Mouse (Mus musculus) forelimb bud, embryonic 11.5 days (tissue): ENCODE results near the gene Nlgn1.

Experiments used
- DNase-seq: peaks from one replicate; pipeline ENCODE4 v3.0.0-alpha.2; 2012; ENCODE audit warnings: low read depth, low spot score

Nlgn1 gene

DNA sequence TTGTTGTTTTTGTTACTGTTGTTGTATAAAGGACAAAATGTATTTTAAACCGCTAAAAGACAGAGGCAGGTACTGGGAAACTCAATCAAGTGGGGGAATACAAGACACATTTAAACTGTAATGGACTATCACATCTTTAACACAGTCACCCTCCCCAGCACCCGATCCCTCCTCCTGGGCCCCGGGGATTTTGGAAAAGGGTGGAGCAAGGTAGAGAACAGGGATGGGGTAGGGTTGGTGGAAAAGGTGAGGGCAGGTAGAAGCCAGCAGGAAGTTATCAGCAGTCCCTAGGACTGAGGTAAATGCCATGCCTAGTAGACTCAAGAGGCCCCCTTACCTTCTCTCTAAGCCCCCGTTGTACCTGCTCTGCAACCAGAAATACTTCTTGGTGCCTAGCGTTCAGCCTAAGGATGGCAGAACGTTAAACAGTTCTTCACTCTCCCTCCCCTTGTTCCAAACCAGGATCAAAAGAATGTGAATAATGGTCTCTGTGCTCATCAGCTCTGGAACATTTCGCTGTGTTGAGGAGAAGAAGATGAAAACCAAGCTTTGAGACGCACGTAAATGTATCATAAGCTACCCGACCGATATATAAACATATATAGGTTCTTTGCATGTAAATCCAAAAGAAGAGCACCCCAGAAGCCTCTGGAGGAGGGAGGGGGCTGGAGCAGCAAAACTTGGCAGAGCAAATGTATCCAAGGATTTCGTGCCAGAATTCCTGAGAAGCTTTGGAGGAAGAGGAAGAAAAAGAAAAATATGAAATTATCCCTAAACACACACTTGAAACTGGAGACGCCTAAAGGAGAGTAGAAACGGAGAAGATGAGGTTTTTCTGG lies at the start of gene Nlgn1:
Gene Nlgn1 (minus strand): TSS at position 61 of the 839 bp plus-strand sequence.
- peak; percentile 1 for DNase-seq

DNA sequence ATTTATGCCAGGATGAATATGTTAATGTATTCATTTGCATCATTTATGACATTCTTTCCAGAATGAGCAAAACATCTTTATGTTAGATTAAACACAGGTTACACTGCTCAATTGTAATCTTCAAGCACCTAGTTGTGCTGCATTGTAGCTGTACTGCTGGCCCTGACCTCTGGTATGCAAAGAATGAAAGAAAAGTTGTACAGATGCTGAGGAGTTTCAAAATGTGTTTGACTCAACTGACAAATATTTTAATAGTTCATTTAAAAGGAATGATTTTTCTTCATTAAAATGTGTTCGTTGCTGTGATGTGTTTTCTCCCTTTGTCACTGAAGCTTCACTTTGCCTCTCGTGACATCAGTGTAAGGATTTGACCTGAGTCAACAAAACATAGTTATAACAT lies 46.0 kb upstream of the Nlgn1 start:
- no peak for DNase-seq

GRCm38 (mm10) chr3:26355082-26355481 lies 22.8 kb upstream of the Nlgn1 start:
- DNase-seq, result no peak

- DNase-seq, result no peak
Observed at GRCm38 (mm10) chr3:26354483-26355030, 22.3 kb upstream of the Nlgn1 start.

DNA sequence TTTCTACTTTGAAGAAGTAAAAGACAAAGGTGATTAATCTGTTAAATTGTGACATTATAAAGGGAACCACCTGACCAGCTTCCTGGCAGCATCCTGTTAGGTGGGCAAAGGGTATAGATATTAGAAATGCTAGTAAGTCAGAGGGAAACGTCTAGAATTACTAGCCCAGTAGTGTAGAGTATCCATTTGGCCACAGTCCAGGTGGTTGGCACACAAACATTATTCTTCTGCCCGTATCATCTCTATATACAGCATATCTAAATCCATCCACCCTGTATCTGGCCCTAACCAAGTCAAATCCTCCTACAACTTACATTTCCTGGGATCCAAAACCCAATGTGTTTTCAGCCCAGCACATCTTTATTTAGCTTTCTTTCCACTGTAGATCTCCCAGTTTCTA lies 5.2 kb upstream of the Nlgn1 start:
- no peak for DNase-seq

DNA sequence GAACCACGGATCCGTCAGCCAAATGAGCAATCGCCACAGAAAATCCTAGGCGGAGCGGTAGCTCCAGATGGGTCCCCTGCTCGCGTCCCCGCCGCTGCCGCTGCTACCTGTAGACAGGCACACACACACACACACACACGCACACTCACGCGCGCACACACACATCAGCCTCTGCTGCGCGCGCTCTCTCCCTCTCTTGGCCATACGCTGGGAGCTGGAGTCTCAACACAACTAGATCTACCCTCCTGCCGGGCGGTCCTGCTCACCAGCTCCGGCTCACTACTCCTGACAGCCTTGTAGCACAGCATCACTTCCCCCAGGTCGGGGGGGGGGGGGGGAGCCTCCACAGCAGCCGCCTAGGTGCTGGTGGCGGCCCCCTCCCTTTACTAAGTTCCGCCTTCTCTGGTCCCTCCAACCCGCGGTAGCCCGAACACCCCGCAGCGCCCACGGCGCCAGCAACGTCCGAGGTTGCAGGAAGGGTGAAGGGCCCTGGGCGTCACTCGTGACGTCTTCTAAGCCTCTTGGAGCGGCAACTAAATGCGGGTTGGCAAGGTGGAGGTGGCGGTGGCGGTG lies 1.1 kb upstream of the Nlgn1 start:
- peak; percentile 31 for DNase-seq

DNA sequence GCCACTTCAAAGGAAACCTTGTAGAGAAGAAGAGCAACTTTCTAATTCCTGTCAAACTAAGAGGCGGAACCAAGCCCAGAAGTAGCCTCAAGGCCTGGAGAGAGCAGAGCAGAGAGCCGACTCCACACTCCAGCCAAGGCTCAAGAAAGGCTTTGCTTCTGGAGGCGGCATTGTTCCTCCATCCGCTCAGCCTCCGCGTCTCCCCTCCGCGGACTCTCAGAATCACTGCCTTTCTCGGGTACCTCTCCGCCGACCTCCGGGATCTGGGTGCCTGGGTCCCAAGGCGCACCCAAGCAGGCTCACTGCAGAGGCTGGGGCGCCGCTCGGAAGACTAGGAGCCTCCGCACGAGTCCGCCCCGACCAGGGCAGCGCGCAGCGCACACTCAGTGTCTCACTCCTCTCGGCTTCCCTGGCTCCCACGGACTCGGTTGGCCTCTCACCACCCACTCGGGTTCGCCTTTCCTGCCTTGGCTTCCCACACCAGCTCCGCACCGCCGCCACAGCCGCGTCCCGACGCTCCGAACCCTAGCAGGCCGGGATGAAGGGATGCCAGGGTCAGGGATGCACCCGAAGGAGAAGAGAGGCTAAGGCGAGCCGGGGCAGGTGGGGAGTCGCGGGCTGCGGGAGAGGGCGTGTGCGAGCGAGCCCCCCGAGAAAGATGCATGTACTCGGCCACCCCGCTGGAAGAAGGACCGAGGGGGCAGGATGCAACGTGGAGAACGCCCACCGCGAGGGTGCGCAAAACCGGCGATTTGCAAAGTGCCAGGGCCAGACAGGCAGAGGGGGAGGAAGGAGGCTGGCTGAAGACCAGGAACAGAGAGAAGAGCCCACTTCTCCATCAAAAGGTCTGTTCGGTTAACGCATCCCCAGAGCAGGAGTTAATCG lies 841 bp downstream of the Nlgn1 start:
- peak; percentile 35 for DNase-seq

DNA sequence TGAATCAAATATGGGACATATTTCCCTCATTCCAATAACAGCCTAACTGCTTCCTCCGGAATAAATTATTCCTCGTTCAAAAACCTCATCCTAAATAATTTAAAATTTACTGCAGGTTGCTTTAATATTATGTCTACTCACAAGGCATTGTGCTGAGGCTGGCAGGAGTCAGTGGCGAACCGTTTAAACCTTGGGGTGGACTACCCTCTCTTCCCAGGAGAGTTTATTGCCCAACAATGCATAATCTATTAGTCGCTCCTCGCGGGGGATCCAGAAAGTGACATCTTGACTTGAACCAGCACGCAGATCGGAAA lies 1.4 kb downstream of the Nlgn1 start:
- DNase-seq, result no peak

DNA sequence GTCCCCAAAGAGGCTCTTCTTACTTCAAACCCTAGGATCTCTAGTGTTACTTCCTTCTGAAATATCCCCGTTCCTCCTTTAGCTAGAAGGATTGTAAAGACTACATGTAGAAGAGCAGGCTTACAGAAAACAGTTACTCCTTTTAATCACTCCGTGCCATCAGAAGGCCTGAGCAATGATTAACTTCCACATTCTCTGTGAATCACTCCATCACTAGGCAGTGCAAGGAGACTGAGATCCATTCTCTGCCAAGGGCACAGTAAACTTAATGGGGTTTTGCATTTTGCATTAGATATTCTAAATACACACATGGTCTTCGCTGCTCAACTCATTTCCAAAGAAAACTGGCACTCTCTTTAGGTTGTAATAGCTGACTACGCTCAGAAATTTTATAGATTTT lies 2.2 kb downstream of the Nlgn1 start:
- no peak for DNase-seq

DNA sequence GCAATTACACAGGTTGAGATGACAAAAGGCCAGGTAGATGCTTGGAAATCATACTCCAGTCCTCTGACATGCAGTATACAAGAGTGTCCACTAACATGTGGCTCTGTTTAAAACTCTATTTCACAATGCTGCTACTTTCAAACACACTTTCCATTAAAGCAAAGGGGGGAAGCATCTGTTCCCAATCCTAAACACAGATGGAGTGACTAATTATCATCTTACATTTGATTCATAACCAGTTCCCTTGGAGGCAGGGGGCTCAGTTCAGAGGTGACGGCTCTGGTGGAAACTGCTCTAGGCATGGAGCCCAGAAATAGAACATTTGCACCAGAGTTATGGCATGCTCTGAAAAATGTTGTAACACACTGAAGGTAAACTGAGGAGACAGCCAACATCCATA lies 7.8 kb downstream of the Nlgn1 start:
- DNase-seq, result peak; percentile 67

DNA sequence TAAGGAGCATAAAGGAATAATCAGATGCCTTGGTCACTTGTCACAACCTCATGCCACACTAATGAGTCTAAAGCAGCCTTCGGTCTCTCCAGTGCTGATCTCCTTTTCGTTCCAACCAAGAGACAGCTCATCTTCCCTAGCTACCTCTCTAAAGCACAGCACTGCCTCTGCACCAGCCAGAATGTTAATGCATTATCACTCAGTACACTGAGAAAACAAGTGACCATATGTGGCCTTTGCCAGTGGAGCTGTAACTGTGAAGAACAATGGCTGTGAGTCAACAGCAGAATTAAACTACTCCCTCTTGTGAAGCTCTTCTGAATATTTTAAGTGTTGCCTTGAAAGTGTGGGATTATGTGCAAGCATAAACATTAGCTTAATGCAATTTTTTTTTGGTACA lies 14.9 kb downstream of the Nlgn1 start:
- DNase-seq, result no peak

- no peak for DNase-seq
Observed at GRCm38 (mm10) chr3:26297869-26298268, 34.4 kb downstream of the Nlgn1 start.

- no peak for DNase-seq
Observed at GRCm38 (mm10) chr3:26270894-26271795, 61.1 kb downstream of the Nlgn1 start.

DNA sequence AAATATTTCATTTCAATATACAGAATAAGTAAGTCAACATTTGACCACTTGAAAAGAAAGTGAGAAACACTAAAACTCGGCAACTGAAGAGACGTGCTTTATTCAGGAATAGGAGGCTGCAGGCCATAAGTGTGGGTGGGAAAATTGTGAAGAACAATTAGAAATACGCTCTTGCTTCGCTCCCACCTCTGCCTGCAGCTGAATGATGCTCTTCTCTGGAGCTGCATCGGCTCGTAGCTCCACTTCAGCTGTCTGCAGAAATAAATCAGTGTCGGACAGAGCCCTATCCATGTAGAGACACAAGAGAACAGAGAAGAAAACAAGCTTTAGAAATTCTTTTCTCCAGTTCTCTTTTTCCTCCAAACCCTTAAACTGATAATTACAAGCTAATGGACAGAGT lies 85.7 kb downstream of the Nlgn1 start:
- DNase-seq, result no peak

DNA sequence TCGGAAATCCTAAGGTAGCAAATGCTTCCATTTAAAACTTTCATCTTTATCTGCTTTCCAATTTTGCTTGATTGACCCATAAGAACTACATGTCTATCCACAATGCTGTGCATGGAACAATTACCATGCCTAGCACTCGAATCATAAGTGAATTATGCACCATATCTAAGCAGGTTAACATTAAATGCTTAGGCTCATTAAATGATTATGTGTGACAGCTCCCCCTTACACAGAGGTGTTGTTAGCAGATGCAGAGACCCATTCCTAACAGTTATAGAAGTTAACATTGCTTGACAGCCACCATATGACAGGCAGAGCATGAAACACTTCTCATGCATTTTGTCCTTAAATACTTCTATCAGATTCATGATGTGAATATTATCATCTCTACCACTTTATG lies 89.0 kb downstream of the Nlgn1 start:
- no peak for DNase-seq

GRCm38 (mm10) chr3:26230006-26230405 lies 102.3 kb downstream of the Nlgn1 start:
- no peak for DNase-seq

DNA sequence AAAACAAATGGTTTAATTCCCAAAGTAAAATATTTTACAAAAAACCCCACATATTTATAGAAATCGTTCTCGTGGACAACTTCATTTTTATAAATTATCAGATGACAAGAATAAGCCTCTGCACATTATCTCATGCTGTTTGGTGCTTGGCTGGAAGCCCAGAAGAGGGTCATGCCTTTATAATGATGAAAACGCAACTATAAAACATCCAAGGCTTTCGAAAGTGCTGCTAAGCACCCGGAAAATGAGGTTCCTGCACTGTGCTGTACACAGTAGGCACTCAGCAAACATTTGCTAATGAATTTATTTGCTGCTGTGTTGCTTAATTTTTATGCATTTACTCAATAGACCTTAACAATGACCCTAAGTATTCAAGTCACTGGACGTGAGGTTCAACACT lies 103.4 kb downstream of the Nlgn1 start:
- DNase-seq, result no peak

DNA sequence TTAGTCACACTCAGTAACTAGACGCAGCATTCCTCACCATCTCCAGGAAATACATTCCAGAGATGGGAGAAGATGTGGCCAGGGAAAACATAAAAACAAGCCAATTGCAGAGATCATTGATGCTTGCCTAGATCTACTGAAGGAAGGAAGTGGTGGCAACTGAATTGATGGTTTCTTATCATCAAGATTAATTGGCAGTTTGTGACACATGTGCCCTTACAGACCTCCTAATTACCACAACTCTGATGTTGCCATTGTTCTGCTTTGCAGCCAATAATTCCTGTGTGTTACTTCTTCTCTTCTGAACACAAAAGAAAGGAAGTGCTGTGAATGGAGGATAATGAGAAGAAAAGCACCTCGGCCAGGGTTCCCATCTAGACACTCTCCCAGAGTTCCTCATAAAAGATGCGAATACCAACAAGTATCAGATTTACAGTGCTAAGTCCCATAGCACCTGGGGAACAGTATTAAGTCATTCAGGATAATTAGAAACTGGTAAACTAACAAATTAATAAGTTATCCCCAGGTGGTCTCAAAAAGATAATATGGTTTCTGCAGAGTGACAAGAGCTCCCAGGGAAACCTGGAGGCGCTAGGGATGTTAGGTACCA lies 104.0 kb downstream of the Nlgn1 start:
- no peak for DNase-seq

- DNase-seq, result no peak
Observed at GRCm38 (mm10) chr3:26223500-26223899, 108.8 kb downstream of the Nlgn1 start.

DNA sequence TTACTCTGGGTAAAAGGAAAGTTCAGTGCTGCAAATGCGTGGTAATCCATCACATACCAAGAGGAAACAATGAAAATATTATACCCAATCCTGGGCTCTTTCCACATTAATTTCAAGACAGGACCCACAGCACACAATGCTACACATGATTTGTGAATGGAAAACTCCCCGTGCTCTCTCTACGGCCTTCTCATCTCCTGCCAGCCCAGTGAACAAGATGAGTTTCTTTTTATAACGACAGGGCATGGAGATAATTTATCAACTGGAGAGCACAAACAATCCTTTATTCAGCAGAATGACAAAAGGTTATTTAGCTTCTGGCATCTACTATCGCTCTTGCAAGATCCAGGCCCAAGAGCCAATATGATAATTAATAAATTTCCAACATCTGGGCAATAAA lies 116.0 kb downstream of the Nlgn1 start:
- no peak for DNase-seq

- no peak for DNase-seq
Observed at GRCm38 (mm10) chr3:26202702-26203101, 129.6 kb downstream of the Nlgn1 start.
